Mouse (Mus musculus): ENCODE measurements around the gene Cyp4f39.
A peak's percentile ranks its signal among the peaks of the same experiment; 100 is the strongest.
"Not testable (repeated sequence)": the region's sequence is repeated elsewhere in the genome, so short reads cannot be mapped to it uniquely, and the experiment has no call there.

Gene Cyp4f39

GRCm38 (mm10) chr17:32477204-32477603 is 24.7 kb downstream of the Cyp4f39 start:
- no peak for DNase-seq

- DNase-seq = no peak
These were observed 26.2 kb downstream of the Cyp4f39 start for GRCm38 (mm10) chr17:32478727-32479126.

- peak; percentile 14 to 32 for DNase-seq
These were observed 27.3 kb downstream of the Cyp4f39 start for GRCm38 (mm10) chr17:32479554-32480506.

- no peak for DNase-seq
These were observed 29.2 kb downstream of the Cyp4f39 start for GRCm38 (mm10) chr17:32481766-32482165.

GRCm38 (mm10) chr17:32483200-32483599 is 30.7 kb downstream of the Cyp4f39 start:
- DNase-seq = peak; percentile 86 to 90

- DNase-seq = peak; percentile 42 to 44
These were observed 39.9 kb downstream of the Cyp4f39 start for GRCm38 (mm10) chr17:32492349-32492980.

GRCm38 (mm10) chr17:32494601-32495000 is 42.1 kb downstream of the Cyp4f39 start:
- DNase-seq = peak in 1 of 2 experiments; percentile 70

GRCm38 (mm10) chr17:32500511-32500910 is 48.0 kb downstream of the Cyp4f39 start:
- not testable (repeated sequence) for DNase-seq

GRCm38 (mm10) chr17:32501051-32501450 is 48.5 kb downstream of the Cyp4f39 start:
- no peak for DNase-seq

GRCm38 (mm10) chr17:32503111-32503510 is 50.6 kb downstream of the Cyp4f39 start:
- no peak for DNase-seq

GRCm38 (mm10) chr17:32505851-32506728 is 53.6 kb downstream of the Cyp4f39 start, which contains the start of gene Cyp4f17:
Gene Cyp4f17 (plus strand): TSS chr17:32506050.
- peak; percentile 34 to 56 for DNase-seq

- DNase-seq = no peak
These were observed 54.3 kb downstream of the Cyp4f39 start for GRCm38 (mm10) chr17:32506729-32507245.

- DNase-seq = no peak
These were observed 63.6 kb downstream of the Cyp4f39 start for GRCm38 (mm10) chr17:32516126-32516525.

GRCm38 (mm10) chr17:32521981-32522380 is 69.5 kb downstream of the Cyp4f39 start:
- no peak for DNase-seq

- no peak for DNase-seq
These were observed 69.9 kb downstream of the Cyp4f39 start for GRCm38 (mm10) chr17:32522386-32522785.

GRCm38 (mm10) chr17:32522816-32523215 is 70.3 kb downstream of the Cyp4f39 start:
- no peak for DNase-seq

- peak in 1 of 2 experiments; percentile 6 for DNase-seq
These were observed 71.4 kb downstream of the Cyp4f39 start for GRCm38 (mm10) chr17:32523895-32524294.

- not testable (repeated sequence) for DNase-seq
These were observed 73.8 kb downstream of the Cyp4f39 start for GRCm38 (mm10) chr17:32526341-32526740.

GRCm38 (mm10) chr17:32527748-32528147 is 75.2 kb downstream of the Cyp4f39 start:
- no peak for DNase-seq

- peak; percentile 91 to 93 for DNase-seq
These were observed 76.2 kb downstream of the Cyp4f39 start for GRCm38 (mm10) chr17:32528408-32529337.

GRCm38 (mm10) chr17:32532356-32532755 is 79.8 kb downstream of the Cyp4f39 start:
- DNase-seq = not testable (repeated sequence)

All from lung, postnatal 4 days (tissue).